Mouse (Mus musculus) layer of hippocampus, adult 6 months (tissue): Measurements from ENCODE around the gene Ssxb9. TPM values are rescaled to one million over a fixed set of nuclear protein-coding genes. Genes with fewer than 3 reads are reported as not detected.

Experiments used
- long read RNA-seq, 2 experiments: library from polyadenylated mRNA; unstranded; transcript quantifications; one replicate each; pipeline ENCODE4 v2.0.0; 2019 to 2020
- polyA plus RNA-seq: library from polyadenylated mRNA; unstranded; fragments of <200 nt; fragmentation: Nextera tagmentation; gene quantifications from 2 replicates; pipeline ENCODE4 v1.2.3, GENCODE M21; 2021

The Ssxb9 gene
- polyA plus RNA-seq = not detected in 2 replicates
- long read RNA-seq, experiment 1 = 0 reads
- long read RNA-seq, experiment 2 = 0 reads

GRCm38 (mm10) chrX:8366678-8367077, at the start of gene Ssxb9:
Gene Ssxb9 (plus strand): TSS chrX:8366978.

GRCm38 (mm10) chrX:8327124-8327523, 39.7 kb upstream of the Ssxb9 start, which contains the start of gene Ssxb10:
Gene Ssxb10 (plus strand): TSS chrX:8327424.

GRCm38 (mm10) chrX:8413005-8413404, 46.2 kb downstream of the Ssxb9 start, which contains the start of gene Ssxb1:
Gene Ssxb1 (plus strand): TSS chrX:8413305.

Other genes starting within 250 kb of the Ssxb9 start
- 18.4 and 21.3 TPM in 2 replicates for gene Wdr13, start 234.1 kb upstream of the Ssxb9 start, polyA plus RNA-seq
- gene Rbm3, start 221.1 kb upstream of the Ssxb9 start, polyA plus RNA-seq = 146 and 150 TPM in 2 replicates
- 9.3 and 13.0 TPM in 2 replicates for gene Tbc1d25, start 190.8 kb upstream of the Ssxb9 start, polyA plus RNA-seq
- 21.4 and 24.5 TPM in 2 replicates for gene Ebp, start 173.5 kb upstream of the Ssxb9 start, polyA plus RNA-seq
- 67.0 and 87.1 TPM in 2 replicates for gene Porcn, start 160.5 kb upstream of the Ssxb9 start, polyA plus RNA-seq
- 29.7 and 33.4 TPM in 2 replicates for gene Ftsj1, start 114.6 kb upstream of the Ssxb9 start, polyA plus RNA-seq
- 2.9 and 6.3 TPM in 2 replicates for gene Slc38a5, start 95.8 kb upstream of the Ssxb9 start, polyA plus RNA-seq
- not detected in 2 replicates for gene Ssxb10, start 39.6 kb upstream of the Ssxb9 start, polyA plus RNA-seq
- gene Ssxb1, start 46.3 kb downstream of the Ssxb9 start, polyA plus RNA-seq = not detected in 2 replicates
- gene Ssxb2, start 94.7 kb downstream of the Ssxb9 start, polyA plus RNA-seq = not detected in 2 replicates
- not detected in 2 replicates for gene Gm14459, start 158.0 kb downstream of the Ssxb9 start, polyA plus RNA-seq
- gene Ssxb6, start 181.3 kb downstream of the Ssxb9 start, polyA plus RNA-seq = not detected in 2 replicates
- not detected in 2 replicates for gene Ssxb3, start 224.8 kb downstream of the Ssxb9 start, polyA plus RNA-seq